Mouse (Mus musculus) retina, adult 2 months (tissue): ENCODE data around the gene Tmed8.
"Not testable (repeated sequence)": the region's sequence is repeated elsewhere in the genome, so short reads cannot be mapped to it uniquely, and the experiment has no call there.

Source experiments
- DNase-seq: peaks from one replicate; pipeline ENCODE4 v3.0.0-alpha.2; 2012; ENCODE audit warnings: low read depth, low spot score

The Tmed8 gene

DNA sequence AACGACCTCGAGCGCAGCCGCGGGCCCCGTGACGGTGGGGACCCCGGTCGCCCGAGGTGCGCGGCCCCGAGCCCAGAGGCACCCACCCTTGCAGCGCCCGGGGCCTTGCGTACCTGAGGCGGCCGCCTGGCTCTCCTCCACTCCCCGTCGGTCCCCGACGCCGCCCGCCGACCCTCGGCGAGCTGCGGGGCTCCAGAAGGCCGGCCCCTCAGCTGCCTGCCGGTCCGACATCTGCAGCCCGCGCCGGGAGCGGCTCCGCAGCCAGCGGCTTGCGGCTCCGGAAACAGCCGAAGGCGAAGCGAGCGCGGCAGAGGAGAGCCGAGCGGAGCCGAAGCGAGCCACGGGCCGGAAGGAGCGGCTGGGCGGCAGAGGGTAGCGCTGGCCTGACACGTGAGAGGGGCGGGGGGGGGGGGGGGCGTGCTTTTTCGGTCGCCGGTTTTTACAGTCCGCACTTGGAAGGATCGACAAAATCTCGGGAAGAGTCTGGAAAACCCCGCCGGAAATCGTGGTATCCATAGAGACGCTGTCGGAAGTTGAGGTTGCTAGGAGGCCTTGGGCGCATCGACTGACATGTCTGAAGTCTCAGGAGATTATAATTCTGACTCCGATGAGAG, at the start of gene Tmed8:
Gene Tmed8, minus strand, starts transcription at position 482 of the 614 bp plus-strand sequence.
- DNase-seq = peak; percentile 47

GRCm38 (mm10) chr12:87238632-87239031, 38.4 kb upstream of the Tmed8 start, which contains the start of gene Noxred1:
TSS of gene Noxred1 (minus strand) at chr12:87238732.
- no peak for DNase-seq

GRCm38 (mm10) chr12:87236882-87237483, 36.7 kb upstream of the Tmed8 start:
- no peak for DNase-seq

- no peak for DNase-seq
Observed at GRCm38 (mm10) chr12:87230379-87230895, 30.2 kb upstream of the Tmed8 start.

GRCm38 (mm10) chr12:87229633-87230032, 29.4 kb upstream of the Tmed8 start:
- no peak for DNase-seq

GRCm38 (mm10) chr12:87226801-87227200, 26.5 kb upstream of the Tmed8 start:
- DNase-seq = no peak

GRCm38 (mm10) chr12:87224950-87225349, 24.7 kb upstream of the Tmed8 start:
- DNase-seq = no peak

GRCm38 (mm10) chr12:87219362-87219761, 19.1 kb upstream of the Tmed8 start:
- DNase-seq = no peak

DNA sequence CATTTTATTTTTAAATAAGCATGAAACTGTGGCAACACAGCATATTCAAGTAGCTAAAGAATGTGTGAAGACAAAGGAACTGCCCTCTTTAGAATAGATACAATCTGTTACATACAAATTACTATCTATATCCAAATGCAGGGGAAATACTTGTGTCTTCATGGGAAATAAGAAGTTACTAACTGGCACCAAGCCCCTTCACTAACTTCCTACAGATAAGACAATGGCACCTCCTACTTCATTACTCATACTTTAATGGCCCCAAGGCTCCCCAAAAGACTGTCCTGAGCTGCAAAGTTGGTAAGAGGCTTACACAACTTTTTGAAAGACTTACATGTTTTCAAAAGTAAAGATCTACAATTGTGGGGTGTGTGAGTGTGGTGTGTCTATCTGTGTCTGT, 17.3 kb upstream of the Tmed8 start:
- DNase-seq = no peak

DNA sequence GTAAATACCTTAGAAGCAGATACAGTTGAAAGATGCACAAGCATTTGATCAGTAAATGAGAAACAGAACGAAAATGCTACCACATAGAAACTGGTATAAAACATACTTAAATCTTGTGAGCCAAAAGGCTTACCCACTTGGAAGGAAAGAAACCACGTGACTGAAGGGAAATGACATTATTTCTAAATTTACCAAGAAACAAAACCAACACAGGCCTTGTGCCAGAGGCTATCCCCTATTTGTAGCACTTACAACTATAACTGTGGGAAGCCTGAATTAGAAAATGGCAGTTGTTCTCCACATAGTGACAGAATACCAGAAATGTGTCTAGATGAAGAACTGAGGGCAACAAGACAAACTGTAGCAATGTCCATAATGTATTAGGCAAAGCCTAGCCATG, 15.8 kb upstream of the Tmed8 start:
- DNase-seq = no peak

- DNase-seq = no peak
Observed at GRCm38 (mm10) chr12:87212844-87213606, 12.8 kb upstream of the Tmed8 start.

DNA sequence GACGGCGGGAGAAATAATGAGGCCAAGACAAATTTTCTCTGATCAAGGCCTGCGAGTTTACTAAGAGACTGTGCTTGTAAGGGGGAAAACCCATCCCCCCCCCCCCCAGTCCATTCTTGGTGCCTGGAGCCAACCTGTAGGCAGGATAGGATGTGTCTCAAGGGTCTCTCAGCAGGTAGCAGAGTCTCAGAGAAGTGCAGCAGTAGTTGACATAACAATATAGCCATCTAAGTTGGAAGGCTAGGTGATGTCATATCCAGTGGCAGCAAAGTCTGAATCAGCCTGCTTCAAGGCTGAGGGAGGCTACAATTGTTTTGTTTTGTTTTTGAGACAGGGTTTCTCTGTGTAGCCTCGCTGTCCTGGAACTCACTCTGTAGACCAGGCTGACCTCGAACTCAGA, 5.5 kb upstream of the Tmed8 start:
- DNase-seq = not testable (repeated sequence)

- no peak for DNase-seq
Observed at GRCm38 (mm10) chr12:87201694-87202093, 1.4 kb upstream of the Tmed8 start.

DNA sequence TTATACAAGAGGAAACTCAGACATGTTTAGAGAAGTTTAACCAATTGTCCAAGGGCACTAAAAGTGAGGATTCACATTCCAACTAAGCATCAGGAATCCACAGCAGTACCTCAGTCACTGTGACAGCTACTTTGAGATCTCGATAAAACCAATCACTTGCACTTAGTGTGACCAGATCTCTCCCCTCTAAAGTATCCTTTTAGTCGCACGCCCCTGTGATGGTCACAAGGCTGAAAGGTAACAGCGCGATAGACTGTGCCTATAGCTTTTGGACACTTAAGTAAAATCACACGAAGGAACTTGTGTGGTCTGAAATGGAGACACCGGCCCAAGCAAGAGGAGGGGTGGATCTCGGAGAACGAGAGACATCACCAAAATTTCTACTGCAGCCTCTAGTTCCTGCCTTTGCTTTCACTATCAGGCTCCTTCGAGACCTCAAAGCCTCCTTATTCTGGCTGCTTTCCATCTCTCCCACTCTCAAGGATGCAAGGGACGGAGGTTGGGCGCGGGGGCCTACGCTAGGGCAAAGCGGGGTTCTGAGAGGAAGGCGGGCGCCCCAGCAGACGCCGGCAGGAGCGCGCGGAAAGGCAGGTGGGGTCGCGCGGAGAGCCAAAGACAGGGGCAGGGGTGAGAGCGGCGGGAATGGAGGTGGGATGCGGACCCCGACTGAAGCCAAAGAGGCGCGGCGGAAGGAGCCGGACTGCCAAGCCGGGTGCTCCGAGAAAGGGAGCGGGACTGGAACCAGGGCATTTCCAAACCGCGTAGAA, 865 bp downstream of the Tmed8 start, which contains the start of gene Samd15:
Gene Samd15, plus strand, starts transcription at position 518 of the 767 bp plus-strand sequence.
- no peak for DNase-seq

DNA sequence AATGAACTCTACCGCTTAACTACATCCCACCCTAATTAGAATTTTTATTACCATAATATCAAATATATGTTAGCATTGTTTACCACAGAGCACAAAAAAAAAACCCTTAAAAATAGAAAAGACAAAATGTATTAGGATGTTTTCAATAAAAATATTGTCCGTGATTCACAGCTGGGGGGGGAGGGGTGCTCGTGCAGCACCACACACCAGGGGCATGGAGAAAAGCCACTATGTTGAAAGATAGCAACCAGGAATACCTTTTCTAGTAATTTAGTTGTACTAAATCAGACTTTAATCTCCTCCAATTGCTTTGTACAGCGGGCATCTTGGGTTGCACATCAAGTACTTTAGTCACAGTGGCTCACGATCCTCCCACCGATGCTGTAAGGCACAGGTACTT, 1.5 kb downstream of the Tmed8 start:
- DNase-seq = no peak

DNA sequence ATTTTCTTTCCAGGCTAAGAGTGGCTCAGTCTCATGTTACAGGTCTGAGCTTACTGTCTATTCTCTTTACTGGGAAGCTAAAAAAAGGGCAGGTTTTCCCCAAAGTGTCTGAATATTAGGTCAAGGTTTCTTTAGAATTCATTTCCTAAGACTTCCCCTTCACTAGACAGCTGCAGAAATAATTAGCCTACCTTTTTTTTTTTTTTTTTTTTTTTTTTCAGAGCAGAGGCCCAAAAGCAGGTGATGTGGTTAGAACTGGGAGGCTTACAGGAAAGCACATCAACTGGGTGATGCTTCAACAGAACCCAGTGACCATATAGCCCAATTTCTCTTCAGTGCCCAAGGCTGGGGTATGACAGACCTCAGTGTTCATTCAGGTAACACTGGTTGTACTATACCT, 3.9 kb downstream of the Tmed8 start:
- DNase-seq = no peak

- DNase-seq = no peak
Observed at GRCm38 (mm10) chr12:87195069-87195468, 5.2 kb downstream of the Tmed8 start.

DNA sequence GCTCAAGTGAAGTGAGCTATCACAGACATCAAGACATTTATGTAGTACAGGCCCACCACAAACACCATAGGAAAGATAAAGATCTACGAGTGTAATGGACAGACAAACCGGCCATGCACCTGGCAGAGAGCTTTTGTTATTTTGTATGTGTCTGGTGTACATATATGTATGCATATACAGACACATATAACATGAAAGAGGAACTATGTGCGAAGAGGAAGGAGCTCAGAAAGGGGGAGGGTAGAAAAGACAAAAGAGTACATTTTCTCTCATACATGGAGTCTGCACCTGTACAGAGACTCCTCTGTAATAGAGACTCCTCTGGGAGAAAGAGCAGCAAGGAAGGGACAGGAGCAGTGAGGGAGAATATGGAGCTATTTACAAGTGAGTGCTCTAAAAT, 7.2 kb downstream of the Tmed8 start:
- DNase-seq = no peak

DNA sequence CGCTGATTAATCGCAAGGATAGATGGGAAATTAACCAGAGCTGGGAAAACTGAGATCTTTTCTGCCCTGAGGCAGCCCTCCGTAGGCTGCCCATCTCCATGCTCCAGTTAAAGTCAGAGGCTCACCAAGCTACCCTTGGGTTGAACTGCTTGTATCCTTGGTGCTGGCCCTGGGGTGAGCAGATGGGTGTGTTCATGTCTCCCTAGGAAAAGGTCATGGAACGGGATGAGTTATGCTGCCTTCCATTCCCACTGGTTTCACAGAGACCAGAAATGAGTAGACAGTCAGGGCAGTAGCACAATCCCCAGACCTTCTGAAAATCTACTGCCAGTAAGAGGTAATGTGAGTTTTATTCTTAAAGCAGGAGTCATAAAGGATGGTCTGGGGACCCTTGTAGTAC, 22.6 kb downstream of the Tmed8 start:
- DNase-seq = no peak

DNA sequence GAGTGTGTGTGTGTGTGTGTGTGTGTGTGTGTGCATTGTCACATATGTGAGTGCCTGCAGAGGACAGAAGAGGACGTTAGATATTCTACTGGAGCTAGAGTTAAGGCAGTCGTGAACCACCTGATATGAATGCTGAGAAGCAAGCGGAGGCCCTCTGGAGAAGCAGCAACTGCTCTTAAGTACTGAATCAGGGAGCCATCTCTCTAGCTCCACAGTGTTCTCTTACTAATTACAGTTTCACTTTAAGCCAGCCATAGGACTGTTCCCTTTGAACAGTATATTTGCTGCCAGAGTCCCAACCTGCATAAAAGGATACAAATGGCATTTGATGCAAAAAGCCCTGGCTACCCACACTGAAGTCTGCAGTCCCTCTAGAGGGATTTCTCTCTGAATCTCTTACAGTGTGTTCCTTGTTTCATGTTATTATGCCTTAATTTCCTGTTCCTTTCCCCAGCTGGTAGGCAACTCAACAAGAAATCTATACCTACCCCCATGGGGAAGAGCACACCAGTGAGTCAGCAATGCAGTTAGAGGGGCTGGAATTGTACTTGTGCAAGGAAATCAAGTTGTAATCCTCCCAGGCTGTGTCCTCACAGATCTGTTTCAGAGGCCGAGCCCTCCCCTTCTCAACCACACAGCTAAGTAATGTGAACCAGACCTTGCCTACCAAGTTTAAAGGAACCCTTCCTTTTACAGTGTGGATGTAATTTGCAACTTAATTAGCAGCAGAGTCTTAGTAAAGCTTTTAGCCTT, 24.9 kb downstream of the Tmed8 start:
- DNase-seq = no peak

GRCm38 (mm10) chr12:87160815-87161214, 39.4 kb downstream of the Tmed8 start:
- no peak for DNase-seq
